Mouse (Mus musculus) stomach, postnatal 0 days (tissue): ENCODE measurements at regions not wholly inside any gene's neighbourhood (a gene's known extent, or its start where the extent isn't known, plus 50 kb on each side); places are given as distances from the start of the nearest gene placed in this dataset.
A peak's percentile ranks its signal among the peaks of the same experiment; 100 is the strongest.

Source experiments
- ATAC-seq: fragments of 200-750 bp; cut with Nextera tagmentation; 2 replicates; pipeline ENCODE4 v1.8.0; 2017; ENCODE audit not compliant: low FRiP score, low TSS enrichment
- DNase-seq: peaks from one replicate; pipeline ENCODE4 v3.0.0-alpha.2; 2016; ENCODE audit warnings: low spot score
- H3K27ac ChIP-seq: fragments of 300-500 bp; sonication (generic); replicated peaks from 2 replicates; pipeline ENCODE4 v1.5.1; 2014; ENCODE audit warnings: mild to moderate bottlenecking, control low read depth
- H3K27me3 ChIP-seq: fragments of 300-500 bp; sonication (generic); 2 replicates; pipeline ENCODE4 v1.6.1; 2014; ENCODE audit warnings: low read length; ENCODE audit not compliant: control insufficient read depth, insufficient read depth
- H3K36me3 ChIP-seq: fragments of 300-500 bp; sonication (generic); 2 replicates; pipeline ENCODE4 v1.6.1; 2014; ENCODE audit warnings: low read length, mixed read lengths; ENCODE audit not compliant: control insufficient read depth, insufficient read depth
- H3K4me1 ChIP-seq: fragments of 300-500 bp; sonication (generic); replicated peaks from 2 replicates; pipeline ENCODE4 v1.6.1; 2014; ENCODE audit warnings: antibody characterized with exemption; ENCODE audit not compliant: control insufficient read depth, insufficient read depth
- H3K4me2 ChIP-seq: fragments of 300-500 bp; sonication (generic); replicated peaks from 2 replicates; pipeline ENCODE4 v1.6.1; 2014; ENCODE audit warnings: low read depth, mild to moderate bottlenecking, control low read depth, moderate library complexity
- H3K4me3 ChIP-seq: fragments of 300-500 bp; sonication (generic); 2 replicates; pipeline ENCODE4 v1.5.1; 2014; ENCODE audit warnings: low read depth, low read length, control low read depth
- H3K9ac ChIP-seq: fragments of 300-500 bp; sonication (generic); 2 replicates; pipeline ENCODE4 v1.6.1; 2014; ENCODE audit warnings: mild to moderate bottlenecking, low read length, control low read depth, mixed read lengths
- H3K9me3 ChIP-seq: fragments of 300-500 bp; sonication (generic); 2 replicates; pipeline ENCODE4 v1.6.1; 2016; ENCODE audit warnings: low read length; ENCODE audit not compliant: control insufficient read depth
- CTCF ChIP-seq: IDR thresholded peaks from 2 replicates; pipeline ENCODE4 v1.5.1; 2016; ENCODE audit warnings: antibody characterized with exemption, low read depth, mild to moderate bottlenecking, moderate library complexity
- EP300 ChIP-seq: optimal IDR thresholded peaks from 2 replicates; pipeline ENCODE3; 2016; ENCODE audit warnings: antibody characterized with exemption
- WGBS: fragments of 180-500 bp; shearing (Covaris S2); extraction: QIAGEN DNeasy Blood & Tissue Kit; methylation state at CpG from one replicate; pipeline ENCODE4 v1.1.7; 2014; 5-methylcytosine and 5-hydroxymethylcytosine counted together

DNA sequence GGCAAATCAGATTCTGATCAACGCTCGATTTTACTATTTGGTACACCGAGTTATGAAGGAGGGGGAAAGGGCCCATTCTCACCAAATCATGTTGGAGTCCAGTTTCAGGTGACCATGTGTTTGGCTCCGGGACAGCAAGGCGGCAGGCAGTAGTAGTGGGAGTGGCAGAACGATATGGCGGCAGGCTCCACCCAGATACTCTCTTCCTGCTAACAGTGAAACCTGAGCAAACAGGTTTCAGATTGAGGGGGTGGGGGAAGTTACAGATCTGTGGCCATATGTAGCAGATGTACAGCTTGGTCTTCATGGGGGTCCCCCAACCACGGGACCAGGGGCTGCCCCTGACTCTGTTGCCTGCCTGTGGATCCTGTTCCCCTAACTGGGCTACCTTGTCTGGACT, 224.6 kb upstream of the Prok2 start:
- Histone ChIP-seq H3K4me3 (no peak overlapping the region), H3K9ac (no peak overlapping the region), H3K36me3 (no peaks in the 10 kb centered on the region), H3K27me3 (no peaks in the 10 kb centered on the region), H3K4me1 (no peaks in the 10 kb centered on the region), H3K9me3 (no peaks in the 10 kb centered on the region), H3K27ac (no peak overlapping the region), H3K4me2 (no peak overlapping the region)
- DNase-seq (peak; percentile 59), ATAC-seq (peak; percentile 50)
- 89% methylated on average over 8 of the region's 8 CpGs for WGBS
- TF ChIP-seq CTCF: no peak
- no peak for TF ChIP-seq EP300

GRCm38 (mm10) chr6:99946917-99947316, 220.7 kb upstream of the Prok2 start:
- no peak for TF ChIP-seq EP300
- TF ChIP-seq CTCF: no peak
- Histone ChIP-seq H3K27me3 (no peaks in the 10 kb centered on the region), H3K4me1 (no peaks in the 10 kb centered on the region), H3K4me3 (no peak overlapping the region), H3K4me2 (no peak overlapping the region), H3K9ac (no peak overlapping the region), H3K27ac (no peak overlapping the region), H3K9me3 (no peaks in the 10 kb centered on the region), H3K36me3 (no peaks in the 10 kb centered on the region)
- no peak for DNase-seq
- WGBS: 57% methylated on average over 2 of the region's 2 CpGs
- ATAC-seq: no peak

DNA sequence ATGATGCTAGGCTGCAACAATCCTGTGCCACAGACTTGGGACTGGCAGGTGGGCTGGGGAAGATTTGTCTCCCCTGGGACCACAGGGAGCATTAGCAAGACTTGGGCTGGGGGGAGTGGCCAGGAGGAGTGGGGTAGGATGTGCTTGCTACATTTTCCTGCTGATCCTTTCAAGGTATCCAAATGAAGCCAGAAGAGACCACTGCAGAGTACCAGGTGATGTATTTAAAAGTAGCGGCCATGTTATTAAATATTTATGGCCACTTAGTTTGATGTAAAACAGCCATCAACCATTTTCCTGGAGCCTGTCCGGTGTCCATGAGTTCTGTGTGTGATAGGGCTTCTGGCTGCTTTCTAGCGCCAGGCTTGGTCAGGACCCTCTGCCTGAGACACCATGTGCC, 220.3 kb upstream of the Prok2 start:
- Histone ChIP-seq H3K27me3 (no peaks in the 10 kb centered on the region), H3K36me3 (no peaks in the 10 kb centered on the region), H3K4me1 (no peaks in the 10 kb centered on the region), H3K9me3 (no peaks in the 10 kb centered on the region), H3K27ac (no peak overlapping the region), H3K4me3 (no peak overlapping the region), H3K4me2 (no peak overlapping the region), H3K9ac (no peak overlapping the region)
- TF ChIP-seq CTCF (no peak), EP300 (no peak)
- 62% methylated on average over 3 of the region's 3 CpGs for WGBS
- ATAC-seq (no peak), DNase-seq (no peak)

DNA sequence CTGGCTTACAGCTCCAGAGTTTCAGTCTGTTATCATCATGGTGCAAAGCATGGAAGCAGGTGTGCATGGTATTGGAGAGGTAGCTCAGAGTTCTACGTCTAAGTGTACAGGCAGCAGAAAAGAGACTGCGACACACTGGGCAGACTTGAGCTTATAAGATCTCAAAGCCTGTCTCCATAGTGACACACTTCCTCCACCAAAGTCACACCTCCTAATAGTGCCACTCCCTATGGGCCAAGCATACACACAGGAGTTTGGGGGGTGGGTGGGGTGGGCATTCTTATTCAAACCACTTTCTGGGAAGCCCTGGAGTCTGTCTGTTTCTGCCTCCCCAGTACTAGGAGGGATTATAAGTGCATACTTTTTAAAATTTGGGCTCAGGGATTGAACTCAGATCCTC, 219.5 kb upstream of the Prok2 start:
- ATAC-seq: no peak
- DNase-seq: no peak

DNA sequence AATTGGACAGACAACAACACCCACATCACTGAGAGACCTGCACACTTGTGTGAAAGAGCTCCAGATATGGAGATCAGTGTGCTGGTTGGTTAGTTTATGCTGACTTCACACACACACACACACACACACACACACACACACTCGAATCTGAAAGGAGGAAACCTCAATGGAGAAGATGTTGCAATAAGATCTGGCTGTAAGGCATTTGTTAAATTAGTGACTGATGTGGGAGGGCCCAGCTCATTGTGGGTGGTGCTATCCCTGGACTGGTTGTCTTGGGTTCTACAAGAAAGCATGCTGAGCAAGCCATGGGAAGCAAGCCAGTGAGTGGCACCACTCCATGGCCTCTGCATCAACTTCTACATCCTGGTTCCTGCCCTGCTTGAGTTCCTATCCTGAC, 216.8 kb upstream of the Prok2 start:
- DNase-seq: no peak
- Histone ChIP-seq H3K27ac (no peak overlapping the region), H3K4me1 (no peaks in the 10 kb centered on the region), H3K9ac (no peak overlapping the region), H3K9me3 (no peaks in the 10 kb centered on the region), H3K4me2 (no peak overlapping the region), H3K36me3 (no peaks in the 10 kb centered on the region), H3K27me3 (no peaks in the 10 kb centered on the region), H3K4me3 (no peak overlapping the region)
- WGBS: 55% methylated on average over 1 of the region's 1 CpGs
- ATAC-seq: no peak
- TF ChIP-seq EP300: no peak
- TF ChIP-seq CTCF: no peak

More for the DNA sequence above, 219.5 kb upstream of the Prok2 start:
- Histone ChIP-seq H3K36me3 (no peaks in the 10 kb centered on the region), H3K4me1 (no peaks in the 10 kb centered on the region), H3K27ac (no peak overlapping the region), H3K4me2 (no peak overlapping the region), H3K27me3 (no peaks in the 10 kb centered on the region), H3K4me3 (no peak overlapping the region), H3K9ac (no peak overlapping the region), H3K9me3 (no peaks in the 10 kb centered on the region)
- TF ChIP-seq EP300: no peak
- TF ChIP-seq CTCF: no peak
- WGBS: 61% methylated on average over 2 of the region's 2 CpGs

GRCm38 (mm10) chr6:99940118-99940517, 213.9 kb upstream of the Prok2 start:
- Histone ChIP-seq H3K9ac (no peak overlapping the region), H3K27me3 (no peaks in the 10 kb centered on the region), H3K36me3 (no peaks in the 10 kb centered on the region), H3K27ac (no peak overlapping the region), H3K4me2 (no peak overlapping the region), H3K4me3 (no peak overlapping the region), H3K9me3 (no peaks in the 10 kb centered on the region), H3K4me1 (no peaks in the 10 kb centered on the region)
- no peak for TF ChIP-seq EP300
- no peak for TF ChIP-seq CTCF
- no peak for ATAC-seq
- WGBS: 42% methylated on average over 5 of the region's 5 CpGs
- DNase-seq: no peak

GRCm38 (mm10) chr6:99939382-99939781, 213.2 kb upstream of the Prok2 start:
- H3K4me2 ChIP-seq: no peak overlapping the region
- H3K9ac ChIP-seq: no peak overlapping the region
- H3K27me3 ChIP-seq: no peaks in the 10 kb centered on the region
- no peaks in the 10 kb centered on the region for H3K9me3 ChIP-seq
- DNase-seq (no peak), ATAC-seq (no peak)
- no peaks in the 10 kb centered on the region for H3K4me1 ChIP-seq
- no peaks in the 10 kb centered on the region for H3K36me3 ChIP-seq
- no peak overlapping the region for H3K27ac ChIP-seq
- TF ChIP-seq CTCF (no peak), EP300 (no peak)
- 53% methylated on average over 5 of the region's 5 CpGs for WGBS
- H3K4me3 ChIP-seq: no peak overlapping the region
